Mouse (Mus musculus): ENCODE data around the gene Coq2. TPM values are rescaled to one million over a fixed set of nuclear protein-coding genes. Genes with fewer than 3 reads are reported as not detected.

Coq2 gene
- polyA plus RNA-seq, 1 experiment from 2014 or later: 82.5 TPM

DNA sequence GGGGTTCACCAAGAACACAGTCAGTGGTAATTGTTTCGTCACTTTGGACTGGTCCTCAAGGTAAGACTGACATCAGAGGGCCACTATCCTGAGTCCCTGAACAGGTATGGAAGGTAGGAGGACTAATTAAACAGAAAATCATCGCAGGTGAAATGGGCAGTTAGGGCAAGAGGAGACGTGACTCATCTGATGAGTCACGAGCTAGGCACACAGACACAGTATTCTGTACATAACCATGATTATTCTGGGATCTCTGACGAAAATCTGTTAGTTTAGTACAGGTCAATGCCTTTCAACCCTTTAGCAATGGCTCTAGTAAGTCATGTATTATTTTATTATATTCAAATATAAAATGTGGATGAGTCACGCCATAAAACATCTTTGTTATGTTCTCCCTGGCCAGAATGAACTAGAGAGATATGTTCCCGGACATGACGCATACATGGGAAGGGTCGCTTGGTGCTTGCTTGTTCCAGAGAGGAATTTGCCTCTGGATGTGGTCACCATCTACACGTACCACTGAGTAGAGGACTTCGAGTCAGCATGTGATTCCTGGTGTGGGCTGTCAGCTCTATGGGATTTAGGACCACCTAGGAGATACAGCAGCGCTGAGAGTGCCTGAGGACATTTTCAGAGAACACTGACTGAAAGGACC, 52.3 kb downstream of the Coq2 start:
- WGBS: 85% methylated on average over 12 of the region's 12 CpGs
- no peak overlapping the region for H3K4me3 ChIP-seq (ENCODE audit: low read depth, low read length)
- no peaks in the 10 kb centered on the region for H3K36me3 ChIP-seq (ENCODE audit: control insufficient read depth, insufficient read depth, low read length)
- DNase-seq (ENCODE audit: low spot score) (no peak), ATAC-seq (replicated peaks; ENCODE audit: low FRiP score, low TSS enrichment, low read depth) (no peak)
- H3K27me3 ChIP-seq (replicated peaks; ENCODE audit: control insufficient read depth, insufficient read depth, low read length): no peaks in the 10 kb centered on the region
- H3K4me2 ChIP-seq (ENCODE audit: low read length): no peak overlapping the region
- no peaks in the 10 kb centered on the region for H3K4me1 ChIP-seq (replicated peaks; ENCODE audit: control insufficient read depth, insufficient read depth, low read length)
- H3K9me3 ChIP-seq (ENCODE audit: control insufficient read depth, low read length): no peaks in the 10 kb centered on the region
- H3K27ac ChIP-seq (ENCODE audit: low read depth): no peak overlapping the region
- H3K9ac ChIP-seq (ENCODE audit: low read length): no peak overlapping the region

DNA sequence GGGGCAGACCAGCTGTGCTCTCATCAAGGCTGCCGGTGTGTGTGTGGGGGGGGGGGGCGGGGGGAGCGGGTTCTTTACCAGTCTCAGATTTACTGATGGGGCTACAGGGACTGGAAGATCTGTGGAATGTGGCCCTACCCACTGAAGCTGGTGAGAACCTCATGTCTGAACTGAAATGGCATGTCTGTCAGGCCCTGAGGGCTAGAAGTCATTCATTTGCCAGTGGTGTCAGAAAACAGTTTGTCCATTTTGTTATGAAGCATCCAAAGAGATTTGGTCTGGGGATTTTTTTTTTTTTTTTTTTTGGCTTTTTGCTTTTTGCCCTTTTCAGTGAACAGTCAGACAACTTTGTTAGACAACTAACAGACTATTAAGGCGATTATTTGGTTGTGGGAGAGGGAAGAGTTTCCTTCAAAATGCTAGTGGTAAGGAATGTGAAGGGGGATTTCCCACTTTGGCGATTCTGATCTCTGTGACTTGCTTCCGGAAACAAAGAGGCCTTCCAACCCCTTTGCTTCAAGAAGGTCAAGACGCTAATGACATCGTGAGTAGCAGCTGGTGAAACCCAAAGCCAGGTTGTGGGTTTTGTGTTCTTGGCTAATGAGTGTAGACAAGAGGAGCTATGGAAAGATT, 52.9 kb downstream of the Coq2 start:
- WGBS: 55% methylated on average over 8 of the region's 8 CpGs
- ATAC-seq (replicated peaks; ENCODE audit: low FRiP score, low TSS enrichment, low read depth) (no peak), DNase-seq (ENCODE audit: low spot score) (no peak)
- no peaks in the 10 kb centered on the region for H3K4me1 ChIP-seq (replicated peaks; ENCODE audit: control insufficient read depth, insufficient read depth, low read length)
- H3K36me3 ChIP-seq (ENCODE audit: control insufficient read depth, insufficient read depth, low read length): no peaks in the 10 kb centered on the region
- no peak overlapping the region for H3K27ac ChIP-seq (ENCODE audit: low read depth)
- no peak overlapping the region for H3K4me2 ChIP-seq (ENCODE audit: low read length)
- H3K27me3 ChIP-seq (replicated peaks; ENCODE audit: control insufficient read depth, insufficient read depth, low read length): no peaks in the 10 kb centered on the region
- no peak overlapping the region for H3K4me3 ChIP-seq (ENCODE audit: low read depth, low read length)
- no peak overlapping the region for H3K9ac ChIP-seq (ENCODE audit: low read length)
- H3K9me3 ChIP-seq (ENCODE audit: control insufficient read depth, low read length): no peaks in the 10 kb centered on the region

DNA sequence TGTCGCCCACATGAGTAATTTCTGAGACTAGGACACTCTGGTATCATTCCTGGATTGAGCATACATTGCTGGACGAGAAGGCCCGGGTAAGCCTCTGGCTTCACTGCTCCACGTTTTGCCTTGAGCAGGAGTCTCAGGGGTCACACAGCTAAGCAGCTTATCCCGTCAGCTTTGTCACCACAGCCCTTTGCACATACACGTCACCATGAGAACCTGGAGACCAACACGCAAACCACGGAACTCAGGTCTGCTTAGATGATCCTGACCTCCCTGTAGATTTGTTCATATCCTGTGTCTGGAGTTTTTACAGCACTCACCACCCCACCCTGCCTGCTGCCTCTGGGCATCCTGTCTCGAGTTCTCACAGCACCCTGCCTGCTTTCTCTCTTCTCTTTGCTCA, 54.0 kb downstream of the Coq2 start:
- ATAC-seq (replicated peaks; ENCODE audit: low FRiP score, low TSS enrichment, low read depth) (no peak), DNase-seq (ENCODE audit: low spot score) (no peak)
- H3K9ac ChIP-seq (ENCODE audit: low read length): no peak overlapping the region
- H3K9me3 ChIP-seq (ENCODE audit: control insufficient read depth, low read length): no peaks in the 10 kb centered on the region
- no peaks in the 10 kb centered on the region for H3K36me3 ChIP-seq (ENCODE audit: control insufficient read depth, insufficient read depth, low read length)
- H3K27me3 ChIP-seq (replicated peaks; ENCODE audit: control insufficient read depth, insufficient read depth, low read length): no peaks in the 10 kb centered on the region
- no peaks in the 10 kb centered on the region for H3K4me1 ChIP-seq (replicated peaks; ENCODE audit: control insufficient read depth, insufficient read depth, low read length)
- H3K4me3 ChIP-seq (ENCODE audit: low read depth, low read length): no peak overlapping the region
- H3K4me2 ChIP-seq (ENCODE audit: low read length): no peak overlapping the region
- no peak overlapping the region for H3K27ac ChIP-seq (ENCODE audit: low read depth)
- WGBS: 71% methylated on average over 9 of the region's 9 CpGs

DNA sequence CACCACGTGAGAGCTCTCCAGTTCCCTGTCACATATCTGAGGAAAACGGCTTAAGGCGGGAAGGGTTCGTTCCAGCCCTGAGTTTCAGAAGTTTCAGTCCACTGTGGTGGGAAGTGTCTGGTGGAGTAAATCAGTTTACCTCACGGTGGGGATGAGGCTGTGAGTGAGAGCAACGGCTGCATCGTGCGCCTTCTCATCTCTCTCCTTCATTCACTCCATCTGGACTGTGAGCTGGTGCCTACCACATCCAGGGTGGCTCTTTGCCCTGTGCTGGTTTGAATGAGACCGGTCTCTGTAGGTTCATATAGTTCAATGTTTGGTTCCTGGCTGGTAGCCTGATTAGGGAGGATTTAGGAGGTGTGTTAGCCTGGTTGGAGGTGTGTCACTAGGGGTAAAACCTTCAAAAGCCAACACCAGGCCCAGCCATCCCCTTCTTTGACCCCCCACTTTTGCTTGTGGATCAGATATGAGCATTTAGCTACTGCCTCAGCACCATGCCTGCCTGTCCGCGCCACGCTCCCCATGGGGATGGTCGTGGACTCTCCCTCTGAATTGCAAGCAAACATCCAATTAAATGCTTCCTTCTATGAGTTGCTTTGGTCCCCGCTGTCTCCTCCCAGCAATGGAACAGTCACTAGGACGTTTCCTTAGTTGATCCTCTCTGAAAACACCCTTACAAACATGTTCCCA, 55.2 kb downstream of the Coq2 start:
- H3K4me2 ChIP-seq (ENCODE audit: low read length): no peak overlapping the region
- H3K36me3 ChIP-seq (ENCODE audit: control insufficient read depth, insufficient read depth, low read length): no peaks in the 10 kb centered on the region
- WGBS: 88% methylated on average over 15 of the region's 15 CpGs
- H3K4me1 ChIP-seq (replicated peaks; ENCODE audit: control insufficient read depth, insufficient read depth, low read length): no peaks in the 10 kb centered on the region
- no peaks in the 10 kb centered on the region for H3K27me3 ChIP-seq (replicated peaks; ENCODE audit: control insufficient read depth, insufficient read depth, low read length)
- ATAC-seq (replicated peaks; ENCODE audit: low FRiP score, low TSS enrichment, low read depth) (no peak), DNase-seq (ENCODE audit: low spot score) (no peak)
- no peak overlapping the region for H3K4me3 ChIP-seq (ENCODE audit: low read depth, low read length)
- no peak overlapping the region for H3K9ac ChIP-seq (ENCODE audit: low read length)
- H3K9me3 ChIP-seq (ENCODE audit: control insufficient read depth, low read length): no peaks in the 10 kb centered on the region
- no peak overlapping the region for H3K27ac ChIP-seq (ENCODE audit: low read depth)

DNA sequence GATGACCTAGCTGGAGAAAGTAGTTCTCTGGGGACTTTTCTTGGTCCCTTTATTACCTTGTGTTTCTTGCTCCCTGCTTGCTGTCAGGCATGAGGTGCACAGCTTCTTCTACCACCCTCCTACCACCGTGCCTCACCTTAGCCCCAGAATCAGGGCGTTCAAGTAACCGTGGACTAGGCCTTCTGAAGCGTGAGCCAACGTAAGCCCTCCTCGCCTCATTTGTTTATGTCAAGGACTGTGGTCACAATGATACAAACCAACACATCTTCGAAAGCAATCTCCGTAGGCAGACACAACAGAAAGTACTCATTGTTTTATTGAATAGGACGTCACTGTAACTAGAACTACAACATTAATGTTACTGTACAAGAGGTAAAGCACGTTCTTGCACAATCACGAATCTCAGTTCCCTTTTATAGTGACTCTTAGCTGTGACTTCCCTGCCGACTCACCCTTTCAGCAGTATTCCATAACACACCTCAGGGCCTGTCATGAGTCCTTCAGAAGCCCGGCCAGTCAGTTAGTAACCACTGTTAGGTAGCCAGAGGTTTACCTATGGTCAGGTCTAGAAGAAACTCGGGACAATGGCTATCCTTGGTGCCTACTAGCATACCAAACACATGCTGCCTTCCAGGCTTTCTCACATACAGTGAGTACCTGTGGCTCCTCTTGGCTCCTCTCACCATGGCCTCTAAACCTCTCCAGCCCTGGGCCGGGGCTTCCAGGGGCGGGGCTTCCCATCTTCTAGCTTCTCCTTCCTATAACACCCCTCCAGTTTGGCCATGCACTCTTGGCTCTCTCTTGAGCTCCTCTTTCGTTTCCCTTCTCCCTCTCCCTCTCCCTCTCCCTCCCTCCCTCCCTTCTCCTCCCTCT, 60.8 kb downstream of the Coq2 start:
- no peak overlapping the region for H3K9ac ChIP-seq (ENCODE audit: low read length)
- ATAC-seq (replicated peaks; ENCODE audit: low FRiP score, low TSS enrichment, low read depth): no peak
- no peaks in the 10 kb centered on the region for H3K4me1 ChIP-seq (replicated peaks; ENCODE audit: control insufficient read depth, insufficient read depth, low read length)
- DNase-seq (ENCODE audit: low spot score): no peak
- no peak overlapping the region for H3K27ac ChIP-seq (ENCODE audit: low read depth)
- WGBS: 85% methylated on average over 17 of the region's 17 CpGs
- H3K4me2 ChIP-seq (ENCODE audit: low read length): no peak overlapping the region
- no peaks in the 10 kb centered on the region for H3K9me3 ChIP-seq (ENCODE audit: control insufficient read depth, low read length)
- H3K4me3 ChIP-seq (ENCODE audit: low read depth, low read length): no peak overlapping the region
- no peaks in the 10 kb centered on the region for H3K27me3 ChIP-seq (replicated peaks; ENCODE audit: control insufficient read depth, insufficient read depth, low read length)
- H3K36me3 ChIP-seq (ENCODE audit: control insufficient read depth, insufficient read depth, low read length): no peaks in the 10 kb centered on the region

DNA sequence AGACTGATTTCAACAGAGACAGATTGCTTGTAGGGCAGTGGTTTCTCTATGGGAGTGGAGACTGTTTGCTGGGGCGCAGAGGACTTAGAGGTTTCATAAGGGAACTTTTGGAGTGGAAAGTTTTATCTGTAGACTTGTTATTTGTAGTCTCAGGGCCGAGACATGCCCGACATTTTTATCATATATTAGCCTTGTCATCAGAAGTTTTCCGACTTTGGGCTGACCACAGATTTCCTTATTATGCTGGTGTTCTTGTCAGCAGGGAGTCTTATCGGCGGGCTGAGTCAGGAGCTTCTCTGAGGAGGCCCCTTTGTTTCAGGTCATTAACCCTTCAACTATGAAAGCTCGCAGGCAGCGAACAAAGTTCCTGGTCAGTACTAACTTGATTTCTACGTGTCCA, 67.1 kb downstream of the Coq2 start:
- Histone ChIP-seq H3K4me1 (replicated peaks; ENCODE audit: control insufficient read depth, insufficient read depth, low read length) (peaks cover 18% of the 10 kb centered on the region), H3K27me3 (replicated peaks; ENCODE audit: control insufficient read depth, insufficient read depth, low read length) (no peaks in the 10 kb centered on the region), H3K27ac (ENCODE audit: low read depth) (peak overlapping the region; percentile 91), H3K36me3 (ENCODE audit: control insufficient read depth, insufficient read depth, low read length) (no peaks in the 10 kb centered on the region), H3K4me3 (ENCODE audit: low read depth, low read length) (no peak overlapping the region), H3K4me2 (ENCODE audit: low read length) (no peak overlapping the region), H3K9me3 (ENCODE audit: control insufficient read depth, low read length) (no peaks in the 10 kb centered on the region), H3K9ac (ENCODE audit: low read length) (no peak overlapping the region)
- DNase-seq (ENCODE audit: low spot score) (no peak), ATAC-seq (replicated peaks; ENCODE audit: low FRiP score, low TSS enrichment, low read depth) (no peak)
- 90% methylated on average over 9 of the region's 9 CpGs for WGBS

DNA sequence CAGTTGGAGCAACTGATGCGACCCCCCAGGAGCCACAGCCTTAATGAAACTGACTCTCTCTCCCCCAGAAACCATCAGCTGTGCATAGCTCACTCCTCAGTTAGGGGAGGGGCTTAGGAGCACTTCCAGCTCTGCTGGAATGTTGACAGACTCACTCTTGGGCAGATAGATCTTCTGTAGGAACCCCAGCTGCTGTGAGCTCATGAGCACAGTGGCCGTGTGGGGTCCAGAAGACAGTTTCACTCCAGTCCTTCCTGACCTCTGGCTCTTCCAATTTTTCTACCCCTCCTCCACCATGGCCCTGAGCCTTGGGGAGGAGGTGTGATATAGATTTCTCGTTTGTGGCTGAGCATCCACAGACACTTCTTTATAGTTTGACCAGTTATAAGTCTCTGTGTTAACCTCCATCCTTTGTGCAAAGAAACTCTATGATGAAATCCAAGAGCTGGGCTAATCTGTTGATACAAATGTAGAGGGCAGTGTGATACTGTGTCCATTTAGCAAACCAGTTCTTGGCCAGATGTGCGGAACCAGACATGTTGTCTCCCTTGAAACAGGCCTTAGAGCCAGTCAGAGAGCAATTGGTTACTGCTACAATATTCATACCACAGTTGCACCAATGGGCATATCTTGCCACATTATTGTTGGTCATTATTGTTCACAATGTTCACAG, 67.7 kb downstream of the Coq2 start:
- no peaks in the 10 kb centered on the region for H3K9me3 ChIP-seq (ENCODE audit: control insufficient read depth, low read length)
- no peaks in the 10 kb centered on the region for H3K36me3 ChIP-seq (ENCODE audit: control insufficient read depth, insufficient read depth, low read length)
- 53% methylated on average over 4 of the region's 4 CpGs for WGBS
- no peak overlapping the region for H3K9ac ChIP-seq (ENCODE audit: low read length)
- ATAC-seq (replicated peaks; ENCODE audit: low FRiP score, low TSS enrichment, low read depth): peak; percentile 66; the same call in 1 of the 2 replicates
- H3K4me2 ChIP-seq (ENCODE audit: low read length): no peak overlapping the region
- no peak overlapping the region for H3K4me3 ChIP-seq (ENCODE audit: low read depth, low read length)
- peak overlapping the region; percentile 91 for H3K27ac ChIP-seq (ENCODE audit: low read depth)
- peaks cover 18% of the 10 kb centered on the region for H3K4me1 ChIP-seq (replicated peaks; ENCODE audit: control insufficient read depth, insufficient read depth, low read length)
- no peaks in the 10 kb centered on the region for H3K27me3 ChIP-seq (replicated peaks; ENCODE audit: control insufficient read depth, insufficient read depth, low read length)
- DNase-seq (ENCODE audit: low spot score): no peak

DNA sequence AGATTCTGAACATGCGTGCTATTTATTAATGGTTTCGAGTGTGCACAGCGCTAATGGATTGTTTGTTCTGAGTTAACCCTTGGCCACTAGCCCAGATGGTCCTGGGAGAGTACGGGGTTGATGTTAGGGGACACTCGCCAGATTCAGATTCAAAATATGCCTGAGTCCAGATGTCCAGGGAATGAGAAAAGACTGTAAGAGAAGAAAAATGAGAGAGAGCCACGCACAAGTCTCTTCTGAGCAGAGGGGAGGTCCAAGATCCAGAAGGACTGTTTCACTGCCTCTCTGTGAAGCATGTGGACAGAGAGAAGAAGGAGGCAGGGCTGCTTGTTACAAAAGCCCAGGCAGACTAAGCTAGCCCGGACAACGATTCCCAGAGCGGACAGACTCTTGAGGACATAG, 69.1 kb downstream of the Coq2 start:
- Histone ChIP-seq H3K36me3 (ENCODE audit: control insufficient read depth, insufficient read depth, low read length) (no peaks in the 10 kb centered on the region), H3K4me2 (ENCODE audit: low read length) (peak overlapping the region; percentile 38), H3K4me1 (replicated peaks; ENCODE audit: control insufficient read depth, insufficient read depth, low read length) (peaks cover 18% of the 10 kb centered on the region), H3K9me3 (ENCODE audit: control insufficient read depth, low read length) (no peaks in the 10 kb centered on the region), H3K9ac (ENCODE audit: low read length) (no peak overlapping the region), H3K27me3 (replicated peaks; ENCODE audit: control insufficient read depth, insufficient read depth, low read length) (no peaks in the 10 kb centered on the region), H3K4me3 (ENCODE audit: low read depth, low read length) (no peak overlapping the region), H3K27ac (ENCODE audit: low read depth) (peak overlapping the region; percentile 91)
- peak; percentile 59 for ATAC-seq (replicated peaks; ENCODE audit: low FRiP score, low TSS enrichment, low read depth)
- peak; percentile 61 for DNase-seq (ENCODE audit: low spot score)
- WGBS: 13% methylated on average over 9 of the region's 9 CpGs

All from intestine, embryonic 14.5 days (tissue).